Mouse (Mus musculus) granulocyte monocyte progenitor cell, adult 5-6 weeks (primary cell): Measurements from ENCODE around the gene Gm14408. TPM values are rescaled to one million over a fixed set of nuclear protein-coding genes. Genes with fewer than 3 reads are reported as not detected.
"Not testable (repeated sequence)": the region's sequence is repeated elsewhere in the genome, so short reads cannot be mapped to it uniquely, and the experiment has no call there.

Experiments
- ATAC-seq: replicated peaks from 2 replicates; pipeline ENCODE4 v1.8.0; 2016; ENCODE audit warnings: mild to moderate bottlenecking, moderate TSS enrichment, inconsistent platforms; ENCODE audit not compliant: poor library complexity, severe bottlenecking
- total RNA-seq, 2 experiments: library from RNA; stranded (forward) in 1 of 2; stranded (reverse) in 1 of 2; fragments of 200-712, 200-1000 nt in 1 of 2; fragments of >200 nt in 1 of 2; fragmentation: Nextera tagmentation in 1 of 2; gene quantifications; 2 replicates each; pipeline ENCODE4 v1.2.3; 2014 to 2017

The Gm14408 gene
- total RNA-seq (2014; fragmentation: Nextera tagmentation) = not detected in 2 replicates
- not detected in 2 replicates for total RNA-seq (2017)

GRCm38 (mm10) chr2:176830840-176831239, at the start of gene Gm14408:
TSS of gene Gm14408 (plus strand) at chr2:176831140.
- not testable (repeated sequence) for ATAC-seq

DNA sequence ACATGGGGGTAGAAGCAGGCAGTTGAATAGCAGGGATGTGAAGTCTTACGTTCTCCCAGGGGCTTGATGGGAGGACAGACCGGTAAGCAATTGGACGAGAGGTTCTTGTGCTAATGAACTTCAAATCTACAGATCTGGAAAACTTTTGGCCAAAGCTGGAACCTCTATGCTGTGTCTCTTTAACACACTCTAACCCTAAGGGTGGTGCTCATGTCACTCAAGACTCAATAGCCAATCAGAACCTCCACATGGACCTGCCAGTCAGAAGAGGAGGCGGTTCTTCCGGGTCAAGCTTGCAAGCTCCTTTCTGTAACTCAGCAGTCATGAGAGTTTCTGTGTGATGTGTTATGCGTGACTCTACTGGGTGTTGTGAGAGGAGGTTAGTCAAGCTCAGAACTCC, 32.6 kb upstream of the Gm14408 start, which contains the start of gene Gm14295:
Gene Gm14295 (plus strand): TSS at position 301 of the 400 bp plus-strand sequence.
- ATAC-seq = not testable (repeated sequence)

GRCm38 (mm10) chr2:176798785-176799184, 32.2 kb upstream of the Gm14408 start:
- ATAC-seq = not testable (repeated sequence)

Other genes starting within 250 kb of the Gm14408 start
- 0.86 and 13.9 TPM in 2 replicates for gene Gm14308, start 194.8 kb upstream of the Gm14408 start, total RNA-seq (2014; fragmentation: Nextera tagmentation)
- 15.3 TPM in 1 of 2 replicates, not detected in the other for gene Gm14308, start 194.8 kb upstream of the Gm14408 start, total RNA-seq (2017)
- gene Zfp973, start 160.6 kb upstream of the Gm14408 start, total RNA-seq (2014; fragmentation: Nextera tagmentation) = 15.4 and 27.4 TPM in 2 replicates
- 11.4 and 23.2 TPM in 2 replicates for gene Zfp973, start 160.6 kb upstream of the Gm14408 start, total RNA-seq (2017)
- 12.9 and 22.2 TPM in 2 replicates for gene Gm14305, start 122.8 kb upstream of the Gm14408 start, total RNA-seq (2014; fragmentation: Nextera tagmentation)
- gene Gm14305, start 122.8 kb upstream of the Gm14408 start, total RNA-seq (2017) = 22.5 and 24.1 TPM in 2 replicates
- 13.5 and 21.5 TPM in 2 replicates for gene Gm14295, start 32.5 kb upstream of the Gm14408 start, total RNA-seq (2014; fragmentation: Nextera tagmentation)
- gene Gm14295, start 32.5 kb upstream of the Gm14408 start, total RNA-seq (2017) = 5.4 and 9.2 TPM in 2 replicates
- 12.4 and 16.3 TPM in 2 replicates for gene Gm14296, start 96.7 kb downstream of the Gm14408 start, total RNA-seq (2014; fragmentation: Nextera tagmentation)
- gene Gm14296, start 96.7 kb downstream of the Gm14408 start, total RNA-seq (2017) = 2.1 and 4.0 TPM in 2 replicates
- 0.56 TPM in 1 of 2 replicates, not detected in the other for gene Gm14419, start 169.8 kb downstream of the Gm14408 start, total RNA-seq (2014; fragmentation: Nextera tagmentation)
- 5.2 and 17.9 TPM in 2 replicates for gene Gm14419, start 169.8 kb downstream of the Gm14408 start, total RNA-seq (2017)
- 4.2 and 9.1 TPM in 2 replicates for gene Gm14401, start 243.2 kb downstream of the Gm14408 start, total RNA-seq (2014; fragmentation: Nextera tagmentation)
- gene Gm14401, start 243.2 kb downstream of the Gm14408 start, total RNA-seq (2017) = not detected in 2 replicates